Mouse (Mus musculus): ENCODE results near the gene Igfl3. TPM values are rescaled to one million over a fixed set of nuclear protein-coding genes. Genes with fewer than 3 reads are reported as not detected.

Gene Igfl3
- polyA plus RNA-seq (2012; rRNA removed) (not detected in 2 replicates), polyA plus RNA-seq (2014; fragmentation: Nextera tagmentation; extraction: Ambion mirVana) (not detected in 2 replicates)

DNA sequence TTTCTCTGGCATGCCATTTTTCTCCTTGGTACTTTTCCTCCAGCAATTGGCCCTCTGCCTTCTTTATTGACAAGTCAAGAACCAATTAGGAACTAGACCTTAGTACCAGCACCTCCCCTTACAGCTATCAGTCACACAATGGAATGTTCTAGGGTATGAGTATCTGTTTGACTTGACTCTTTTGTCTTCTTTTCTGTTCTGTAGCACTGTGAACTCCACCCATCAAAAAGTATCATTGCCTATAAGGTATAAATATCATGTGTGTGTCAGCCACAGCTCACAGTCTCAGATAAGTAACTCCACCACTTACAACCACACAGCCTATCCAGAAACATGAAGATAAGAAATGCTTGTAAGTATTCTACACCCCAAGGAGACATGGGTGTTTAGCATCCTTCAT lies at the start of gene Igfl3:
Gene Igfl3, plus strand, starts transcription at position 301 of the 400 bp plus-strand sequence.
- no peak for ATAC-seq (ENCODE audit: low FRiP score, low read depth)
- H3K4me3 ChIP-seq (replicated peaks; ENCODE audit: low read length) = no peak within 1 kb of the TSS
- no peaks in the 10 kb centered on the region for H3K27me3 ChIP-seq (ENCODE audit: control insufficient read depth, insufficient read depth, low read length)
- H3K9ac ChIP-seq (ENCODE audit: low read depth, low read length, severe bottlenecking) = no peak within 1 kb of the TSS
- TF ChIP-seq POLR2A (IDR thresholded peaks at IDR 0.05; ENCODE audit: borderline replicate concordance, extremely low read depth, insufficient read depth, insufficient read length) = no peak
- no peaks in the 10 kb centered on the region for H3K36me3 ChIP-seq (ENCODE audit: control insufficient read depth, insufficient read depth, low read length)
- DNase-seq (ENCODE audit: low spot score) = no peak
- H3K27ac ChIP-seq (replicated peaks; ENCODE audit: low read depth, low read length) = no peak within 1 kb of the TSS
- no peaks in the 10 kb centered on the region for H3K4me1 ChIP-seq (ENCODE audit: control insufficient read depth, insufficient read depth, low read length)
- no peak within 1 kb of the TSS for H3K4me2 ChIP-seq (replicated peaks; ENCODE audit: low read depth, low read length, severe bottlenecking)
- H3K9me3 ChIP-seq (ENCODE audit: control insufficient read depth, low read length) = peaks cover 21% of the 10 kb centered on the region

DNA sequence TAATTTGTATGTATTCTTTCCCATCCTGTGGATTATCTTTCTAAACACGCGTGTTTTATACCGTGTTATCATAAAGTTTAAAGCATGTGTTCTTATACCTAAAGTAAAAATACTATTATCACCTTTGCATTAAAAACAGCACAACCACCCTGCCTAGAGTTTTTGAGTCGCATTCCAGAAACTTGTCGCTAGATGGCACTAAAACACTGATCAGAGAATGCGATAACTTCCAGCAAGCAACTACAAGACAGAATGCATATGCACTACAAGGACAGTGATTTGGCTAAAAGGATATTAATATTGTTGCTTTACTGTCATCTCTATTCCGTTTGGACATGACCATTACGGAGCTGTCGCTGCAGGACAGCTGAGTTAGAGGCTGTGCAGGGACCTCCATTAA lies 34.6 kb downstream of the Igfl3 start:
- Histone ChIP-seq H3K9ac (ENCODE audit: low read depth, low read length, severe bottlenecking) (no peak overlapping the region), H3K27me3 (ENCODE audit: control insufficient read depth, insufficient read depth, low read length) (no peaks in the 10 kb centered on the region), H3K4me1 (ENCODE audit: control insufficient read depth, insufficient read depth, low read length) (no peaks in the 10 kb centered on the region), H3K9me3 (ENCODE audit: control insufficient read depth, low read length) (no peaks in the 10 kb centered on the region), H3K36me3 (ENCODE audit: control insufficient read depth, insufficient read depth, low read length) (no peaks in the 10 kb centered on the region), H3K27ac (replicated peaks; ENCODE audit: low read depth, low read length) (no peak overlapping the region), H3K4me2 (replicated peaks; ENCODE audit: low read depth, low read length, severe bottlenecking) (no peak overlapping the region), H3K4me3 (replicated peaks; ENCODE audit: low read length) (no peak overlapping the region)
- ATAC-seq (ENCODE audit: low FRiP score, low read depth) (no peak), DNase-seq (ENCODE audit: low spot score) (no peak)
- 14% methylated on average over 9 of the region's 9 CpGs for WGBS
- TF ChIP-seq POLR2A (IDR thresholded peaks at IDR 0.05; ENCODE audit: borderline replicate concordance, extremely low read depth, insufficient read depth, insufficient read length) = no peak

DNA sequence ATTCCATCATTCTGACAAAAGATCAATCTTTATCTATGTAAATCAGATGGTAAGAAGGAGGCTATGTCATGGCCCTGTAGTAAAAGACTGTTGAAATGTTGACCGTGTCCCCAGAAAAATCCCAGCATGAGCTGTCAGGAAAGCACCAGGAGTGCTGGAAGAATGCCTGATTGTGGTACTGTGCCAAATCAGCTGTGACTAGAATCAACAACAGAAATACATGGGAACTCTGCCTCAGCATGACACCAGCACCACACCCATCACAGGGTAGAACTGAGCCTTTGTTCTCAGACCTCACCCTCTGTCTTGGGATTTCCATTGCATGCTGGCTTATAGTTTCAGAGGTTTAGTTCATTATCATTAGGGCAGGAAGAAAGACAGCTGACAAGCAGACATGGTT lies 38.4 kb downstream of the Igfl3 start:
- H3K36me3 ChIP-seq (ENCODE audit: control insufficient read depth, insufficient read depth, low read length) = no peaks in the 10 kb centered on the region

More for the DNA sequence above, 38.4 kb downstream of the Igfl3 start:
- H3K27me3 ChIP-seq (ENCODE audit: control insufficient read depth, insufficient read depth, low read length) = no peaks in the 10 kb centered on the region
- H3K9me3 ChIP-seq (ENCODE audit: control insufficient read depth, low read length) = no peaks in the 10 kb centered on the region
- DNase-seq (ENCODE audit: low spot score) = no peak
- no peaks in the 10 kb centered on the region for H3K4me1 ChIP-seq (ENCODE audit: control insufficient read depth, insufficient read depth, low read length)
- H3K4me2 ChIP-seq (replicated peaks; ENCODE audit: low read depth, low read length, severe bottlenecking) = no peak overlapping the region
- H3K9ac ChIP-seq (ENCODE audit: low read depth, low read length, severe bottlenecking) = no peak overlapping the region
- no peak overlapping the region for H3K27ac ChIP-seq (replicated peaks; ENCODE audit: low read depth, low read length)
- no peak for ATAC-seq (ENCODE audit: low FRiP score, low read depth)
- WGBS = 79% methylated on average over 1 of the region's 1 CpGs
- no peak overlapping the region for H3K4me3 ChIP-seq (replicated peaks; ENCODE audit: low read length)
- TF ChIP-seq POLR2A (IDR thresholded peaks at IDR 0.05; ENCODE audit: borderline replicate concordance, extremely low read depth, insufficient read depth, insufficient read length) = no peak

Other genes with a start within 250 kb of the Igfl3 start
- gene Ceacam11, start 204.4 kb upstream of the Igfl3 start, polyA plus RNA-seq (2012; rRNA removed) = 0.64 and 0.77 TPM in 2 replicates
- gene Ceacam11, start 204.4 kb upstream of the Igfl3 start, polyA plus RNA-seq (2014; fragmentation: Nextera tagmentation; extraction: Ambion mirVana) = not detected in 2 replicates
- 0.09 and 0.24 TPM in 2 replicates for gene Ceacam13, start 166.6 kb upstream of the Igfl3 start, polyA plus RNA-seq (2012; rRNA removed)
- not detected in 2 replicates for gene Ceacam13, start 166.6 kb upstream of the Igfl3 start, polyA plus RNA-seq (2014; fragmentation: Nextera tagmentation; extraction: Ambion mirVana)
- gene Ceacam12, start 110.6 kb upstream of the Igfl3 start, polyA plus RNA-seq (2012; rRNA removed) = 0.26 TPM in 1 of 2 replicates, not detected in the other
- not detected in 2 replicates for gene Ceacam12, start 110.6 kb upstream of the Igfl3 start, polyA plus RNA-seq (2014; fragmentation: Nextera tagmentation; extraction: Ambion mirVana)
- 0.23 and 0.38 TPM in 2 replicates for gene Mill1, start 68.9 kb downstream of the Igfl3 start, polyA plus RNA-seq (2012; rRNA removed)
- 0.28 and 0.37 TPM in 2 replicates for gene Mill1, start 68.9 kb downstream of the Igfl3 start, polyA plus RNA-seq (2014; fragmentation: Nextera tagmentation; extraction: Ambion mirVana)
- 0.45 and 0.54 TPM in 2 replicates for gene Psg18, start 178.5 kb downstream of the Igfl3 start, polyA plus RNA-seq (2012; rRNA removed)
- not detected in 2 replicates for gene Psg18, start 178.5 kb downstream of the Igfl3 start, polyA plus RNA-seq (2014; fragmentation: Nextera tagmentation; extraction: Ambion mirVana)